Mouse (Mus musculus) hematopoietic stem cell, adult 5-6 weeks (primary cell): ENCODE measurements around the gene Apbb2. TPM values are rescaled to one million over a fixed set of nuclear protein-coding genes. Genes with fewer than 3 reads are reported as not detected.
A peak's percentile ranks its signal among the peaks of the same experiment; 100 is the strongest.

ENCODE experiments used
- ATAC-seq, 2 experiments: fragments of 125-278 bp in 1 of 2; replicated peaks in 1 of 2; 2 replicates each; pipeline ENCODE4 v1.8.0; 2016 to 2017; ENCODE audit warnings: inconsistent platforms in 2 of 2, mild to moderate bottlenecking in 2 of 2, moderate number of reproducible peaks in 2 of 2, low read depth in 1 of 2, moderate TSS enrichment in 1 of 2; ENCODE audit not compliant: low FRiP score in 2 of 2, poor library complexity in 2 of 2, severe bottlenecking in 2 of 2, insufficient read depth in 1 of 2, low TSS enrichment in 1 of 2
- total RNA-seq: library from RNA; stranded (forward); fragments of 172-1452, 232-1000 nt; gene quantifications from 2 replicates; pipeline ENCODE4 v1.2.3, GENCODE M21; 2017

Apbb2 gene
- total RNA-seq, 1 experiment from 2014 or later = 5.2 TPM

GRCm38 (mm10) chr5:66536696-66537358 is 81.8 kb downstream of the Apbb2 start:
- ATAC-seq = no peak

GRCm38 (mm10) chr5:66535566-66536236 is 82.9 kb downstream of the Apbb2 start:
- ATAC-seq = no peak

GRCm38 (mm10) chr5:66533711-66534425 is 84.7 kb downstream of the Apbb2 start:
- ATAC-seq = no peak

- ATAC-seq = no peak
These were observed 85.8 kb downstream of the Apbb2 start for GRCm38 (mm10) chr5:66532827-66533226.

- no peak for ATAC-seq
These were observed 88.2 kb downstream of the Apbb2 start for GRCm38 (mm10) chr5:66530361-66530760.

- no peak for ATAC-seq
These were observed 89.0 kb downstream of the Apbb2 start for GRCm38 (mm10) chr5:66529631-66530030.

GRCm38 (mm10) chr5:66528567-66528966 is 90.0 kb downstream of the Apbb2 start:
- no peak for ATAC-seq

GRCm38 (mm10) chr5:66527090-66527489 is 91.5 kb downstream of the Apbb2 start:
- ATAC-seq = no peak

GRCm38 (mm10) chr5:66525002-66525401 is 93.6 kb downstream of the Apbb2 start:
- ATAC-seq = no peak

GRCm38 (mm10) chr5:66523681-66524503 is 94.7 kb downstream of the Apbb2 start:
- peak; percentile 98 for ATAC-seq

GRCm38 (mm10) chr5:66521250-66521649 is 97.3 kb downstream of the Apbb2 start:
- ATAC-seq = no peak

GRCm38 (mm10) chr5:66519511-66519910 is 99.1 kb downstream of the Apbb2 start:
- no peak for ATAC-seq

- ATAC-seq = no peak
These were observed 100.1 kb downstream of the Apbb2 start for GRCm38 (mm10) chr5:66518411-66519006.

GRCm38 (mm10) chr5:66517503-66517902 is 101.1 kb downstream of the Apbb2 start:
- ATAC-seq = no peak

GRCm38 (mm10) chr5:66516311-66516710 is 102.3 kb downstream of the Apbb2 start:
- no peak for ATAC-seq

- ATAC-seq = no peak
These were observed 103.3 kb downstream of the Apbb2 start for GRCm38 (mm10) chr5:66515271-66515670.

- no peak for ATAC-seq
These were observed 103.9 kb downstream of the Apbb2 start for GRCm38 (mm10) chr5:66514659-66515058.
